Mouse (Mus musculus) adipose tissue, adult 10 weeks (tissue): Measurements from ENCODE around the gene Pabpc5. TPM values are rescaled to one million over a fixed set of nuclear protein-coding genes. Genes with fewer than 3 reads are reported as not detected.

Source experiments
- polyA plus RNA-seq: library from polyadenylated mRNA; stranded (reverse); fragments of 350-450 nt; fragmentation: Illumina TruSeq; extraction: RNeasy Lipid Tissue Mini Kit (QIAGEN cat#74804); gene quantifications from one replicate; pipeline ENCODE4 v1.2.3, GENCODE M21; 2014; ENCODE audit warnings: low read depth, low replicate concordance

Pabpc5 gene
- not detected for polyA plus RNA-seq

DNA sequence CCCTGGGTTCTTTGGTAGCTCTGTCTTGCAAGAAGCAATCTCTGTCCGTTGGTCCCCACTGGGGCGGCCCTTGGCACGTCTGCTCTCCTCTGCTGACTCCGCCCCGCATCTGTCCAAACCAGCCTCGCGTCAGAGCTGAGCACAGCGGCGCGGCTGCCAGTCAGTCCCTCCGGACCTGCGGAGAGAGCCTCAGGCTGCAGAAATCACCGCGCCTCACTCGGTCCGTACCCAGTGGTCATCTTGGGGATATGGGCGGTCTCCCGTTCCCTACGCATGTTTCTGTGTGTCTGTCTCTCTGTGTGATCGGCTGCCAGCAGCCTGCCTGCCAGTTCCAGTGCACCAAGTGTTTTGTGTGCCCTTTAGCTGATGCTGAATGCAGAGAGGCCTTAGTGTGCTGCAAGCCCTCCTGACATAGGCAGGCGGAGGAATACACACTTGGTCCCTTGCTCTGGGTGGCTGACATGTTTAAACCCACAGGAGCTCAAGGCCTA, at the start of gene Pabpc5:
Pabpc5 (plus strand) TSS at position 116 of the 491 bp plus-strand sequence.

